Mouse (Mus musculus): Measurements from ENCODE around the gene Rph3a.
"Not testable (repeated sequence)": the region's sequence is repeated elsewhere in the genome, so short reads cannot be mapped to it uniquely, and the experiment has no call there.

Gene Rph3a

DNA sequence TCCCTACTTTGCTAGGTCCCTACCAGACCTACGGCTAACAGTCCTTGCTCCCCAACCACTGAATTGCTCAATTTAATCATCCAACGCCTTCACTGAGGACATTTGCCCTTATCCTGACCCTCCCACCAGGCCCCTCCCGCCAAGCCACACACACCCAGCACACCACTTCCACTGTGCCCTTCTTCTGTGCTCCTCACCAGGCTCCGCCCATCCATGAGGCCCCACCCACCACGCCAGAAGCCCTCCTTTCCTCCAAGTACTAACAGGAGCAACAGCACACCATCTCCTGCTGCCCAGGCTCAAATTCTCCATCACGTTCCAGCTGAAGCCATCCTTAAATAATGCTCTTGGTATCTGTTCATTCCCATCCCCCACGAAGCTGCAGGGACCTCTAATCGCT is 35.4 kb downstream of the Rph3a start:
- no peak for DNase-seq (ENCODE audit: low read depth)

DNA sequence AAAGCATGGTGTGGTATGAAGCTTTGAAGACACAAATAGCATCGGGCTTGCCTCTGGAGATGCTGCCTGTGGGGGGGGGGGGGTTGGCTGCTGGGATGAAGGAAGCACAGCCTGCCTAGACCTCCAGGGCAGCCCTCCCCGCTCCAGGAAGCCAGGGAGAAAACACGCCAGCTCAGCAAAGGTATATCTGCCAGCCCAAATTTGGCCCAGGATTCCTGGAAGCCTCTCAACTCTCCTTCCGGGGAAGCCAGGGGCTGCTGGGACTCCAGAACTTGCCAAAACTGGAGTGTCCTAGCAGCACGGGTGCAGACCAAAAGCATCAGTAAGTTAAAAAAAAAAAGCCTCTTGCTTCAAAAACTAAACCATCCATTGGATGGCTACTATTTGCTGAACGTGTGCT is 37.6 kb downstream of the Rph3a start:
- DNase-seq (ENCODE audit: low read depth) = no peak

DNA sequence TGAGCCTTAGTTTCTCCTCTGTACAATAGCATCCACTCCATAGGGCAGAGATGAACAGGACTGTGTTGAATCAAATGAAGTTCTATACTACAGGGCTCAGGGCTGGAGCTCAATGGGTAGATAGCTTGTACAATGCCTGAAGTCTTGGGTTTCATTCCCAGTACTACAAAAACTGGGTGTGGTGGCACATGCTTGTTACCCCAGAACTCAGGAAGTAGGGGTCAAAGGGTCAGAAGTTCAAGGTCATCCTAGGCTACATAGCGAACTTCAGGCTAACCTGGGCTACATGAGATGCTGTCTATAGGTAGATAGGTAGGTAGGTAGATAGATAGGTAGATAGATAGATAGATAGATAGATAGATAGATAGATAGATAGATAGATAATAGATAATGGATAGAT is 38.6 kb downstream of the Rph3a start:
- DNase-seq (ENCODE audit: low read depth) = no peak

DNA sequence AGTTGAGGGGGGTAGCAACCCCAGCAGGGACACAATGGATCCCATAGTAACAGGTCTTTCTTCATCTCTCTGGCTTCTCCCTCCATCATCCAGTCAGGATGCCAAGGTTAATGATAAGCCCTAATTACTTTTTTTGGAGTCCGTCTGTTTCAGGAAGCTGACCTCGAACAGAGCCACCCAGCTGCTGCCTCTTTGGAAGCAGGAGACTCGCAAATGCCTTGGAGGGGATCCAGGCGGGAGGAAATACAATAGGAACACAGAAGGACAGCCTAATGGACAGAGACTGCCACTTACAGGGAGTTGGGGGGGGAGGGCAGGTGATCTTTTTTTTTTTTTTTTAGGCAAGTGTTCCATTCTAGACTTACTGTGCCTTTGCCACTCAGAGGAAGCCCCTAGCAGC is 40.2 kb downstream of the Rph3a start:
- DNase-seq (ENCODE audit: low read depth) = no peak

DNA sequence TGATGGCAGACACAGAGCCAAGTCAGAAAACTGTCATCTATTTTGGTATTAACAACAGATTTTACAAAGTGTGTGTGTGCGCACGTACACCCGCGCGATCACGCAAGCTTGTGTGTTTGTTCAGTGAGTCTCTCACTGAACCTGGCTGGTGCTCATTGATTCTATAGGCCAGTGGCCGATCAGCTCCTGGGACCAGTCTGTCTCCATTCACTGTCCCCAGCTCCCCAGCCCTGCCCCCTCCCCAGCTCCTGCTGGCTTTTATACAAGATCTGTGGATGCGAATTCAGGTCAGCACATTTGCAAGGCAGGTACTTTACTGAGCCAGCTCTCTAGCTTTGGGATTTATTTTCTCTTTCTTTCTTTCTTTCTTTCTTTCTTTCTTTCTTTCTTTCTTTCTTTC is 41.1 kb downstream of the Rph3a start:
- DNase-seq (ENCODE audit: low read depth) = no peak

DNA sequence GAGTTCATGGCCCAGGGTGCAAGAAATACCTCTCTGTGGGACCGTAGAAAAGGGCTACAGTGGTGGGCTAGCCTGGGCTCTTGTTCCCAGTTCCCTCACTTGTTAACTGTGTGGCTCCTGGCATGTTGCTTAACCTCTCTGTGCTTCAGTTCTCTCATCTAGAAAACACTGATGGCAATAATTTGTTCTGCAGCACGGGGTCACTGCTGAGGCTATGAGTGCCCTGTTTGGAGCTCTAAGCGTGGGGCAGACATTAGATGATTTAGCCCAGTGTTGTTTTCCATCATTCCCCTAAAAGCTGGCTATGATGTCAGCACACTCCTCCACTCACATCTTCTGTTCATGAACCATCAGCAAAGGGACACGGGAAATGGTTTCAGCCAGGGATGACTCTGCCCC is 41.8 kb downstream of the Rph3a start:
- no peak for DNase-seq (ENCODE audit: low read depth)

- DNase-seq (ENCODE audit: low read depth) = no peak
These were observed 42.3 kb downstream of the Rph3a start for GRCm38 (mm10) chr5:120967355-120968133.

DNA sequence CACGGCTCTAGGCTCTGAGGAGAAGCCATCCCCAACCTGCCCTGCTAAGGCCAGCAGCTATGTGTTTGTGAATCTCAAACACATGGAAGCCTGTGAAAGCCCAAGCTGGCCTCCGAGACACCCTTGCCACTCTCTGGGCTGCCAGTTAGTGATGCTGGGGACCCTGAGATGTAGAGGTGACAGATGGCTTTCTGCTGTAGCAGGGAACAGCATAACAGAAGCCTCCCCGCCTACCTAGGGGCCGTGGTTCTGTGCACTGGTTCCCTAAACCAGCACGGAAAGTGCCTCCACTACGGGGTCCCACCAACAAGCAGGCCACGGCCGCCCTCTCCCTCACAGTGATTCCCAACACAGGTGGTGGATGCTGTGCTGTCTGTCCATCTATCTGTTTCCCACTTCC is 43.0 kb downstream of the Rph3a start:
- DNase-seq (ENCODE audit: low read depth) = no peak

DNA sequence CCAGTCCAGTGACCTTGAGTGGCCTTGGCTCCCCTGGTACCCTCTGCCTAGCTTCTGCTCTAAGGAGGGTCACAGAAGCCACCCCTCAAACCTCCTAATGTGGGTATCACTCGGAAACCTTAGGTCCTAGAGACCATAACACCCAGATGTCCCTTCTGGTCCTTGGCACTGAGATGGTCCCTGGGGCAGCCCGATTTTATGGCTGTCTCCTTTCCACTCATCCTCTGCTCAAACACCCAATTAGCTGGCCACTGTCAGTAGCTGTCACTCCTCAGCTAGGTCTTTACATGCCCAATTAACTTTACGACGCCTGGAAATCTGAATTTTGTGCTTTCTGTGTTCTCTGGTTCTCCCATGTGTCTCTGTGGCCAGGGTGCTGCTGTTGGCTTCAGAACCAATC is 43.7 kb downstream of the Rph3a start:
- DNase-seq (ENCODE audit: low read depth) = no peak

- DNase-seq (ENCODE audit: low read depth) = peak; percentile 26
These were observed 48.9 kb downstream of the Rph3a start for GRCm38 (mm10) chr5:120961004-120961403.

- peak; percentile 68 for DNase-seq (ENCODE audit: low read depth)
These were observed 55.9 kb downstream of the Rph3a start for GRCm38 (mm10) chr5:120953974-120954373.

DNA sequence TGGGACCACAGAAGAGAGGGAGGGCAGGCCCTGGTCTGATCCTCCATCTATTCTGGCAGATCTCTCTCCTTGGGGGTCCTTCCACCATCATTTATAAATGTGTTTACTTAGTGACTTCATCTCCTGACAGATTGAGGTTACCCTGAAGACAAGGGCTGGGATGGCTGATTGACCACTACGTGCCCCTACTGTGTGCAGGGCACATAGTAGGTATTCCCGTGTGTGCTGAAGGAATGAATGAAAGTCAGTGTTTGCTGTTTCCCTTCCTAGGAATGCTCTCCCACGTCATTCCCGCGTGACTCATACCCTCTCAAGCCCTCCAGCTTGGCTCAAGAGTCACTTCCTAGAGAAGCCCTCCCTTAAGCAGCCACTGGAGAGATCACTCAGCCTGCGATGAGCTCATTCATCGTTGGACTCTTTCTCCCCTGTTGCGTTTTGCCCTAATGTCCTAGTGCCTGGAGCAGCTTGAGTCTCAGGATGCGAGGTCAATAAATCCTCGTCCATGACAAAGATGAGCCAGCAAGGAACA is 57.6 kb downstream of the Rph3a start:
- no peak for DNase-seq (ENCODE audit: low read depth)

DNA sequence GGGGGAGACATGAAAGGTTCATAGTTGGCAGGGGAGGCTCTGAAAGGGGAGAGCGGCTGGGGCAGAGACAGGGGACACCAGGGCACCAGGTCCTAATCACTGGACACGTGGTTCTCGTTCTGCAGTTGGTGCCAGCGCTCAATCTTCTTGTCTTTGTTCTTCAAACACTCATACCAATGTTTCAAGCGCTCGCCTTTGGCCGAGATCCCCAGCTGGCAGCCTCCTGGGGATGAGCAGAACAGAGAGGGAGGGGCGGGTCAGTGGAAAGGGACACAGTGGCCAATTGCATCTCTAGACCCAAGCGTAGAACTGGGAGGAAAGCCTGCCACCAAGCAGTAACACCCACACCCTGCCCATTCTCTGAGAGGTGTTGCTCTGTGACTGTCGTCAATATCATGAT is 67.8 kb downstream of the Rph3a start:
- DNase-seq (ENCODE audit: low read depth) = no peak

GRCm38 (mm10) chr5:120938586-120938985 is 71.3 kb downstream of the Rph3a start:
- DNase-seq (ENCODE audit: low read depth) = peak; percentile 10

DNA sequence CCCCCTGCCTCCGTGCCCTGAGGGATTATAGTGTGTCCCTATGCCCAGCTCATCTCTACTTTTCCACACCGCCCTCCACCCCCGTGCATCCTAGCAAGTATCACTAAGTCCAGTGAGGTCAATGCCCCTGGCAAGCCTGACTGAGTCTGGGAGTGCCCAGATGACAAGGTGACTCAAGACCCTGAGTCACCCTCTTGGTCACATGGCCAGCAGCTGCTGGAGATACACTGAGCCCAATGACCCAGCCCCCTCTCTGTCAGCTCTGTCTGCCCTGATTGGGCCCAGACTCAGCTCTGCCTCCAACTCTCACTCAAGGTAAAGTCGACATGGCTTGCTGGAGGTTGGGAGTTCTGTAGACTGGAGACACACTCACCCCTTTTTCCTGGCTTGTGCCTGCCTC is 72.1 kb downstream of the Rph3a start:
- no peak for DNase-seq (ENCODE audit: low read depth)

DNA sequence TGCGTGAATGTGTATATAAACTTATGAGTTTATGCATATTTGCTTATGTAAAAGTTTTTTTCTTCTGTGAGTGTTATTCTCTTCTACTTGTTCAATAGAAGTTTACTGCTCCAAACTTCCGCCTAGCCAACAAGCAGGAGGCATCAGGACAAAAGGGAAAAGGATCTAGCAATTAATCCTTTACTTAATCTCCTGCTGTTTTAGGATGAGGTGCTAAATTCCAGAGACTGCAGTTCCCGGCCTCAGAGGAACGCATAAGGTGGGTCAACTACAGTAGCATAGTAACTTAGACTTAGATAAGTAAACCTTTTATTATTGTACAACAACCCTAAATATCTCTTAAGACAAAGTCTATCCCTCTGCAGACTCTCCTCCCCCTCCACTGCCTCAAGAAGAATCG is 75.9 kb downstream of the Rph3a start:
- no peak for DNase-seq (ENCODE audit: low read depth)

DNA sequence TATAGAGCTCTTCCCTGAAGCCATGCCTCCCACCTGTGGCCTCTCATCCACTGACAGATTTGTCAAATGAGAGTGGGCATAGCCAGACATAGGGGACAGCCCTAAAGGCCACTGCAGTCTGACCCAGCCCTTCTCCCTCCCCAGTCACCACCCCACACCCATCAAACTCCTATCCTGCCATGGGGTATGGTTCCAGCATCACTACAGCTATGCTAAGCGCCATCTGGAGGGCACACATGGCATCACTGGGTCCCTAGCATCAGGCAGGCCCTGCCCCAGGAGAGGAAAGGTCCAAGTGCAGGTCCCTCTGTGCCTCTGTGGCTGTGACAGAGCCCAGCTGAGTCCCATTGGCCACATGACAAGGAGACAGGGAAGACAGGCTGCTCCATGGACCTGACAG is 82.9 kb downstream of the Rph3a start:
- DNase-seq (ENCODE audit: low read depth) = peak; percentile 27

DNA sequence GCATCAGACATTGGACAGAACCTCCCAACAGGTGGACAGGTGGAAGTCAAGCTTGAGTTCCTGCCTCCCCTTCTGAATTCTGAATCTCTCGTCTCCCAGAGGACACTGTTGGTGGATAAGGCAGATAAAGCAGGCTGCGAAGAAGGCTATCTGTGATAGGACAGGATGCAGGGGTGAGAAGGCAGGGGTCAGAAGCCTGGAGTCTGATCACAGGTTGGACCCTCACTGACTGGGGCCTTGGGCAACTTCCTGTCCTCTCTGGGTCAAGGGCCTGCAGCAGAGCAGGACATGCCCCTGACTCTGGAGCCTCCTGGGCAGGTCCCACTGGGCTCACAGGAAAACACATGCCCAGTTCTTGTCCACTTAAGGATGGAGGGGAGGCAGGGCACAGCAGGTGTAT is 83.6 kb downstream of the Rph3a start:
- DNase-seq (ENCODE audit: low read depth) = not testable (repeated sequence)

DNA sequence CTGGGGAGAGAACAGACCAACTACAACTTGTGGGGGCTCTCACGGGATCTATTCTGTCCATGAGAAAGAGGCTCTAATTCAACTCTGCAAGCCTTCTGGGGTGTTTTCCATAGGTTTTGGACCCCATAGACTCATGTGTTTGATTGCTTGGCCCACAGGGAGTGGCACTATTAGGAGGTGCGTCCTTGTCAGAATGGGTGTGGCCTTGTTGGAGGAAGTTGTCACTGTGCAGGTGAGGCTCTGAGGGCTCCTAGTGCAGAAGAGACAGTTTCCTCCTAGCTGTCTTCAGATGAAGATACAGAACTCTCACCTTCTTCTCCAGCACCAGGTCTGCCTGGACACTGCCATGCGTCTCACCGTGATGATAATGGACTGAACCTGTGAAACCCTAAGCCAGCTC is 85.4 kb downstream of the Rph3a start:
- DNase-seq (ENCODE audit: low read depth) = not testable (repeated sequence)

- no peak for DNase-seq (ENCODE audit: low read depth)
These were observed 85.9 kb downstream of the Rph3a start for GRCm38 (mm10) chr5:120923969-120924368.

DNA sequence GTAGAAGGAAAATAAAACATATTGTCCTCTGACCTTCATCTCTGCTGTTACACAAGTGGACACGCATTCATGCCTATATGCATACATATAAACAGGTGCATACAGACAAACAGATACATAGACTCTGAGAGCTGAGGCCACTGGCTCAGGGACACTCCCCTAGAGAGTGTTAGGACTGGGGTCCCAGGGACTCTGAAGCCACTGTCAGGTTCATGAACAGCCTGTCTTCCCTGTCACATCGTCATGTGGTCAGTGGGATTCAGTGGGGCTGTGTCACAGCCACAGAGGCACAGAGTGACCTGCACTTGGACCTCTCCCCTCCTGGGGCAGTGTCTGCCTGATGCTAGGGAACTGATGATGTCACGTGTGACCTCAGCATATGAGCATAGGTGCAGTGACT is 89.6 kb downstream of the Rph3a start:
- DNase-seq (ENCODE audit: low read depth) = no peak

DNA sequence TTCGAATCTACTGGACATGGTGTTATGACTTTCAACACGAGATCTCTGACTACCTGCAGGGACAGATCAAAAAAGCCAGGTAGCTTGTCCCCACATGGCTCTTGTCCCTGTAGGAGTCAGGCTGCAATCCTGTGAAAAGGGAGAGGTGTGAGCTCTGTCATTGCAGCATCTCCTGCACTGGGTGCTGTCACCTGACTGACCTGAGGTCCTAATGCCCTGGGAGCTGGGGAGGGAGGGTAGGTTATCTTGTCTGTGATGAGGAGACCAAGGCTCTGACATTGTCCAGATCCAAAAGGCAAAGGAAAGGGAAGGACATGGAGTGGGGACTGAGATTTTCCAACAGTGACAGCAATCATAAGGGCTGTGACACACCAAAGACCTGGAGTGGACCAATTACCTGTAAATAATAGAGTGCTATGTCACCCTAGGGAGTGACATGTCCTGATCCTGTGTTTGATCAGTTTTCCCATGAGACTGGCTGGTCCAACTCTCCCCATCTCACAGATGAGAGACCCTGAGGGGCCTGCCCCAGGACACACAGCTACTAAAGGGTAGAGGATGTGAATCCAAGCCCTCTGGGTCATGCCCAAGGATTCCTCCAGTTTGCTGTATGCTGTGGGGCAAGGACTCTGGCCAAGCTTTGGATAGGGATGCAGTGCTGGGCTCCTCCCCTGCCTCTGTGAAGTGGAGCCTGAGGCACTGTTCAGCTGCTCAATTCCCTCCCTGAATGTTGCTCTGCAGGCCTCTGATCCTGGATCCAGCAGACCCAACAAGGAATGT is 90.5 kb downstream of the Rph3a start:
- not testable (repeated sequence) for DNase-seq (ENCODE audit: low read depth)

- peak; percentile 12 for DNase-seq (ENCODE audit: low read depth)
These were observed 95.7 kb downstream of the Rph3a start, which contains the start of gene Oas1d for GRCm38 (mm10) chr5:120914204-120914603. Oas1d (plus strand) TSS chr5:120914536.
